Mouse (Mus musculus): ENCODE measurements around the gene Eif3k.

- TF ChIP-seq CTCF (IDR thresholded peaks at IDR 0.05; ENCODE audit: low read depth, low read length) = peak; percentile 77
- TF ChIP-seq GATA1 (IDR thresholded peaks at IDR 0.05; ENCODE audit: borderline replicate concordance, low read length) = no peak
- TF ChIP-seq TAL1 (conservative IDR thresholded peaks at IDR 0.05; ENCODE audit: low read depth, low read length) = no peak
- no peak for TF ChIP-seq GATA2 (IDR thresholded peaks at IDR 0.05; ENCODE audit: borderline replicate concordance, low read depth, low read length)
Measured at GRCm38 (mm10) chr7:28972542-28972985, 9.1 kb downstream of the Eif3k start.

Data from G1E (cell line).